Mouse (Mus musculus): ENCODE results near the gene Hcrt.

The Hcrt gene

GRCm38 (mm10) chr11:100713735-100714533 lies 48.8 kb downstream of the Hcrt start, which contains the start of gene Hspb9:
Gene Hspb9, plus strand, starts transcription at chr11:100713850.
- ATAC-seq (ENCODE audit: insufficient number of reproducible peaks, low FRiP score, low TSS enrichment): no peak

- ATAC-seq (ENCODE audit: insufficient number of reproducible peaks, low FRiP score, low TSS enrichment): no peak
These were observed 49.6 kb downstream of the Hcrt start for GRCm38 (mm10) chr11:100713174-100713573.

GRCm38 (mm10) chr11:100711783-100712615 lies 50.7 kb downstream of the Hcrt start, which contains the start of gene Kat2a:
Gene Kat2a, minus strand, starts transcription at chr11:100712465.
- peak; percentile 83; the same call in 1 of the 2 replicates for ATAC-seq (ENCODE audit: insufficient number of reproducible peaks, low FRiP score, low TSS enrichment)
